Mouse (Mus musculus) testis, adult 2 months (tissue): ENCODE data around the gene Ccl22. TPM values are rescaled to one million over a fixed set of nuclear protein-coding genes. Genes with fewer than 3 reads are reported as not detected.

Experiments
- H3K27ac ChIP-seq: fragments of 200-500 bp; 2 replicates; pipeline ENCODE4 v1.5.1; 2012; ENCODE audit warnings: low read depth, low read length; ENCODE audit not compliant: control insufficient read depth, insufficient read depth
- H3K27me3 ChIP-seq: fragments of 200-500 bp; 2 replicates; pipeline ENCODE4 v1.6.1; 2012; ENCODE audit warnings: mild to moderate bottlenecking, low read length, moderate library complexity; ENCODE audit not compliant: control insufficient read depth, insufficient read depth
- H3K36me3 ChIP-seq: fragments of 200-500 bp; 2 replicates; pipeline ENCODE4 v1.6.1; 2012; ENCODE audit warnings: mild to moderate bottlenecking, low read length; ENCODE audit not compliant: control insufficient read depth, insufficient read depth
- H3K4me1 ChIP-seq: fragments of 200-500 bp; 2 replicates; pipeline ENCODE4 v1.6.1; 2012; ENCODE audit warnings: low read length; ENCODE audit not compliant: control insufficient read depth, insufficient read depth
- H3K4me3 ChIP-seq: fragments of 200-500 bp; 2 replicates; pipeline ENCODE4 v1.5.1; 2012; ENCODE audit warnings: low read depth, mild to moderate bottlenecking, low read length, moderate library complexity, mixed read lengths; ENCODE audit not compliant: control insufficient read depth
- CTCF ChIP-seq: fragments of 200-500 bp; IDR thresholded peaks from 2 replicates; pipeline ENCODE4 v1.5.1; 2012; ENCODE audit warnings: low read depth, mild to moderate bottlenecking, inconsistent platforms, low read length, moderate library complexity; ENCODE audit not compliant: control insufficient read depth, insufficient read depth, insufficient replicate concordance
- POLR2A ChIP-seq: fragments of 200-500 bp; IDR thresholded peaks from 2 replicates; pipeline ENCODE4 v1.6.1; 2012; ENCODE audit warnings: low read depth, mild to moderate bottlenecking, inconsistent platforms, low read length, moderate library complexity; ENCODE audit not compliant: control insufficient read depth
- polyA plus RNA-seq: library from polyadenylated mRNA; depleted of rRNA; stranded (reverse); fragments of >200 nt; gene quantifications from 2 replicates; pipeline ENCODE4 v1.2.3, GENCODE M21; 2012

The Ccl22 gene
- polyA plus RNA-seq, 1 experiment, result 9.5 TPM

GRCm38 (mm10) chr8:94785247-94785985, 40.0 kb downstream of the Ccl22 start:
- TF ChIP-seq CTCF (peak; percentile 42; the same call in 1 of the 2 replicates), POLR2A (no peak)
- Histone ChIP-seq H3K4me1 (peaks cover 4% of the 10 kb centered on the region), H3K4me3 (peak overlapping the region; percentile 63), H3K27ac (no peak overlapping the region), H3K36me3 (no peaks in the 10 kb centered on the region), H3K27me3 (no peaks in the 10 kb centered on the region)

- no peaks in the 10 kb centered on the region for H3K36me3 ChIP-seq
- TF ChIP-seq CTCF, result no peak
- TF ChIP-seq POLR2A, result no peak
Measured at GRCm38 (mm10) chr8:94785995-94786595, 40.7 kb downstream of the Ccl22 start.

GRCm38 (mm10) chr8:94787524-94788501, 42.4 kb downstream of the Ccl22 start:
- H3K27me3 ChIP-seq, result no peaks in the 10 kb centered on the region
- H3K4me1 ChIP-seq, result peaks cover 4% of the 10 kb centered on the region; the same call in 1 of the 2 replicates
- H3K36me3 ChIP-seq, result no peaks in the 10 kb centered on the region
- no peak overlapping the region for H3K4me3 ChIP-seq
- no peak for TF ChIP-seq CTCF
- TF ChIP-seq POLR2A, result no peak
- no peak overlapping the region for H3K27ac ChIP-seq

More at GRCm38 (mm10) chr8:94785995-94786595, 40.7 kb downstream of the Ccl22 start:
- peaks cover 4% of the 10 kb centered on the region for H3K4me1 ChIP-seq
- no peak overlapping the region for H3K27ac ChIP-seq
- no peak overlapping the region for H3K4me3 ChIP-seq
- H3K27me3 ChIP-seq, result no peaks in the 10 kb centered on the region

GRCm38 (mm10) chr8:94789256-94789955, 44.0 kb downstream of the Ccl22 start:
- Histone ChIP-seq H3K36me3 (no peaks in the 10 kb centered on the region), H3K4me1 (peaks cover 4% of the 10 kb centered on the region; the same call in 1 of the 2 replicates), H3K27me3 (no peaks in the 10 kb centered on the region), H3K4me3 (no peak overlapping the region), H3K27ac (no peak overlapping the region)
- TF ChIP-seq POLR2A (no peak), CTCF (no peak)

GRCm38 (mm10) chr8:94794368-94794767, 49.0 kb downstream of the Ccl22 start:
- TF ChIP-seq CTCF (no peak), POLR2A (no peak)
- no peak overlapping the region for H3K27ac ChIP-seq

GRCm38 (mm10) chr8:94794782-94795181, 49.4 kb downstream of the Ccl22 start:
- no peaks in the 10 kb centered on the region for H3K36me3 ChIP-seq
- H3K4me1 ChIP-seq, result no peaks in the 10 kb centered on the region
- no peak overlapping the region for H3K27ac ChIP-seq
- no peak for TF ChIP-seq CTCF
- no peak for TF ChIP-seq POLR2A
- no peak overlapping the region for H3K4me3 ChIP-seq
- no peaks in the 10 kb centered on the region for H3K27me3 ChIP-seq

More at GRCm38 (mm10) chr8:94794368-94794767, 49.0 kb downstream of the Ccl22 start:
- Histone ChIP-seq H3K4me3 (no peak overlapping the region), H3K4me1 (no peaks in the 10 kb centered on the region), H3K27me3 (no peaks in the 10 kb centered on the region), H3K36me3 (no peaks in the 10 kb centered on the region)
